Mouse (Mus musculus): ENCODE measurements around the gene Olfr1410.

The Olfr1410 gene

DNA sequence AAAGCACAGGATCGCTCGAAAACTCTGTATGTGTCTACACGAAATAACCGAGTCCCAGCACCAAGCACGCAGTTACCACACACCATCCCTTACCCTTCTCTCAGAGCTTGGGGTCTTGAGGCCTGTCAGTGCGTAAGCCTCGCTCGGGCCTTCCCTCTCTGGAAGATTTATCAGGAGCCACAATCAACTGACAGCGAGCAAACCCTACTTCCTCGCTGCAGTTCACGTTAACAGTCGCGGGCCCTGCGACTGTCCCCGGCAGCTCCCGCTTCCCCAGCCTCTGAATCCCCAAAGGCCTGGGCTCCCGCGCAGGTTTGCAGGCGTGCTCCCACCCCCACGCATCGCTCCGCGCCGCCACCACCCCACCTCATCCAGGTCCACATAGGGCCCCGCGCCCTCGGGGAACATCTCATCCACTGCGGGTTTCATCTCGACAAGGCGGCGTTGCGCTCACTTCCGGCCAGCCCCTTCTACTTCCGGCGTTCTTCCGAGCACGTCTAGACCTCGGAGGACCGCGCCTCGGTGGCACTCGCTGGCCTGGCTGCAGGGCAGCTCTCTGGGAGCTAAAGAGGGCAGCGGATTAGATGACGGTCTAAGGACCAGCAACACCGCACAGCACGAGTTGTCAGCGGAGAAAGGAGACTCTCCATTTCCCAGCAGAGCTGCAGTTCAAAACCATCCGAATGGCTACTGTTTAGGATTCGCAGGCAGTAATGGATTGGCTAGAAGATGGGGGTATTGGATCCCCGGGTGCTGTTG is 36.1 kb downstream of the Olfr1410 start, which contains the start of gene Cops9:
Gene Cops9 (minus strand): TSS at position 472 of the 759 bp plus-strand sequence.
- DNase-seq (ENCODE audit: low read depth) = peak; percentile 77

DNA sequence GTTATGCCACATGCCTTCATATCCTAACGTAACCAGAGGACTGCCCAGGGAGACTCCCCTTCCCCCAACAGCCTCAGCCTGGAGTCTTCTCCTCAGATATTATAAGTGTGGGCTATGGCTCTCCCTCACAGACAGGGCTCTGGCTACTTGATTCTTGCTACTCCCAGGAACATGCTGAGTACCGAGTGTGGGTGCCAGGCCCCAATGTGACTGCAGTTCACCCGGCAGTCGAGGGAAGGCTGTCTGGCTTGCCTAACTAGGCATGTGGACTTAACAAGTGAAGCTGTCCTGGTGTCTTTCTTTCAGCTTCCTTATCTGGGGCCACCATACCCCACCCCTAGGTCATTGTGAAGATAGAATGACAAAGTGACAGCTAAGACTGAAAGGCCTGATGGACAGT is 38.1 kb downstream of the Olfr1410 start:
- DNase-seq (ENCODE audit: low read depth) = no peak

DNA sequence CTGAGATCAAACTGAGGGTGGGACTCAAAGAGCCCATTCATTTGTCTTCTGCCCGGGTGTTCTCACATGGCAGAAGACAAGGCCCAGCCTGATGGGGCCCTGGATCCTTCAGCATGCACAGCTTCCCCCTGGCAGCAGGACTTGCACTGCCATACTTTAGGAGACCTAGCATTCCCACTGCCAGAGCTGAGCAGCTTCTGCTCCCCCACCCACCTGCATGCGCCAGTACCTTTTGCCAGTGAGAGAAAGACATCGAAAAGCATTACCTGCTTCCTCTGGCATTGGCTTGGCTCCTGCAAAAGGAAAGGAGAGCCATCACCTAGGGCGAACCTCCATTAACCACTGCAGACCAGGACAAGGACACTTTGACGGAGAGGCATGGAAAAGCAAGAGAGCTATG is 39.3 kb downstream of the Olfr1410 start:
- no peak for DNase-seq (ENCODE audit: low read depth)

DNA sequence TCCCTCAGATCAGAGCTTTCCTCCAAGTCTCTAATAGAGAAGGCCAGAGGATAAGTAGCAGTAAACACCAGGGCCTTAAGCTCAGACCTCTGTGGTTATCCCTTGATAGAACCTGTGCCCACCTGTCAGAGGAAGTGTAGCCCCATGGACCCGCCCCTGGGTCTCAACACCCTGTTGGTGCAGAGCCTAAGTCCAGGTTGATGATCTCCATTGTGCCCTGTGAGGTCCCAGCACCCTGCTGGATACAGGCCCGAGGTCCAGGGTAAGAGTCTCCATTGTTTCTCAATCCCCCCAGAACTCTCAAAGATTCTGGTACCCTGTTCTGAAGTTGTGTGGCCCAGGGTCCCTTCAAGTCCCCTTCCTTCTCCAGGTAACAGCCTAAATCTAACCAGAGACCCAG is 40.5 kb downstream of the Olfr1410 start:
- DNase-seq (ENCODE audit: low read depth) = no peak

DNA sequence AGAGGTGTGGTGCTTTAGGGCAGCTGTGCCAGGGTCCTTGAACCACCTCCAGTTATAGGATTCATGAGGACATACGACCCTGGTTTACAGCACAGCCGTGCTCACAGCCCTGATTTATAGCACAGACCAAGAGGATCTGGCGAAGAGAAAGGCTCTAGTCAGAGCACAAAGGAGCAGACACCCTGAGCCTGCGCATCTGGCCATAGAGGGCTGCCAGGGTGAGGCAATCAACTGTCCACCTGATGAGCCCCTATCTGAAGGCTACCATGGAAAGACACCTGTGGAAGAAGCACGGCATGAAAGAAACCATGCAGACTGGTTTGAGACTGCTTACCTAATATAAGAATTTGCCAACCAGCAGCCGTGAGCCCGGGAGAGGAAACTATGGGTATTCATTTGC is 41.0 kb downstream of the Olfr1410 start:
- no peak for DNase-seq (ENCODE audit: low read depth)

DNA sequence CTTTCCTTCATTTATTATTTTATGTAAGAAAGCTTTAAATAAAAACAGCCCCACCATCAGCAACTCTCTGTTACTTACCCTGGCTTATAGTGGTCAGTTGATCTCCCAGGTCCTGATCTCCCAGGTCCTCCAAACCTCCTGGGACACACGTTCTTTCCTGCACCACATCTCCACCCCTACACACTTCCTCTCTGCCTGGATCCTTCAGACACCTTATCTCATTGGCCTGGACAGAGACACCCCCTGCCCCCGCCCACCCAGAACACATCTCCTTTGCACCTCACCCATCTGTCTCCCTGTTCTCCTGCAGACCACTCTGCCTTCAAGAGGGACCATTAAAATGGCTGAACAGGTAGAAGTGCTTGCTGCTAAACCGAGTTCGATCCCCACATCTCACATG is 41.4 kb downstream of the Olfr1410 start:
- DNase-seq (ENCODE audit: low read depth) = no peak

DNA sequence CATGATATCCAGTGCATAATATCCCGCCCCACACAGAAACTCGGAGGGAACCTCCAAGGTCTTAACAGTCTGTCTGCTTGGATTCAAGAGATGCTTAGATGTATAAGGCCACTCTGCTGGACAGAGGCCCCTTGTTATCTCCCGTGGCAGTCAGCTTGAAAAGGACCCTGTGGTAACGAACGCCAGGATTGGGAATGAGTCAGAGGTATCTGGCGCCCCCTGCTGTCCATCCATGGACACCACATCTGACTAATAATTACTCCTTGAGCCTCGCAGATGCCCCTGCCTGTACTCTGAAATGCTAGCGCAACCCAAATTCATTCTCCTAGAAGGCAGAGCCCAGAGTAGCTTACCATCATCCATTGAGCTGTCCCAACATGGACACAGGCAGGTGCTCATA is 42.2 kb downstream of the Olfr1410 start:
- peak; percentile 75 for DNase-seq (ENCODE audit: low read depth)

DNA sequence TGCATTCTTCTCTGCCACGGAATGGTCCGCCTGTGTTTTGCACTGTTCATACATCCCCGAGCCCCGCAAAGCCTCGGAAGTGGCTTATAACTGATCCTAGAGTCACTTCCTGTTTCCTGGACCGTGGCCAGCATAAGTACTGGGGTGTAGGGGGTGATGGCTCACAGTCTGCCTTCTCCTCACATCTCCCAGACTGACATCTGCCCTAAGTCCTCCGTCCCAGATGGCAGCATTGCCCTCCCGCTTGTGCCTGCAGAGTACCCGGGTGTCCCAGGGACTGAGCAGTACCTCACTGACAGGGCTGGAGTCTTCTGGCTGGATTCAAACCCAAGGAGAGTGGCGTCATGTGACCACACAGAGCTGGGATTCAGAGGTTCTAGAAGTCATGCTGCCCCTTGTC is 42.6 kb downstream of the Olfr1410 start:
- DNase-seq (ENCODE audit: low read depth) = no peak

DNA sequence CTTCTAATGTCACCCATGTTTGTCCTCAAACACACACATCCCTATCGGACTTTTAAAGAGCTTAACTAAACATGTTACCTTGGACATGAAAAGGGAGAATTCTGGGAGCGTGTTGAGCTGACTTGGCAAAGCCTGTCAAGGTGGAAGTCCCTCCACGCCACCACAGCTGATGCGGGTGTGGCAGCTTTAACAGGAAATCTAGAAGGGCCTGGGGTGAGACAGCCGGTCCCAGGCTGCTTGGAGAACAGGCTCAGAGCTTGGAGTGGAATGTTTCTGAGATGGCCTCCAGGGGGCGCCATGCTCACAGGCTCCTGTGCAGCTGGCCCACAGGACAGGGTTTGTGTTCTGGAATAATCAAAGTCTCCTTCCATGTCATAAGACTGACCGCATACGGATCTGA is 43.1 kb downstream of the Olfr1410 start, which contains the start of gene Otos:
Gene Otos (minus strand): TSS at position 169 of the 400 bp plus-strand sequence.
- DNase-seq (ENCODE audit: low read depth) = peak; percentile 57

DNA sequence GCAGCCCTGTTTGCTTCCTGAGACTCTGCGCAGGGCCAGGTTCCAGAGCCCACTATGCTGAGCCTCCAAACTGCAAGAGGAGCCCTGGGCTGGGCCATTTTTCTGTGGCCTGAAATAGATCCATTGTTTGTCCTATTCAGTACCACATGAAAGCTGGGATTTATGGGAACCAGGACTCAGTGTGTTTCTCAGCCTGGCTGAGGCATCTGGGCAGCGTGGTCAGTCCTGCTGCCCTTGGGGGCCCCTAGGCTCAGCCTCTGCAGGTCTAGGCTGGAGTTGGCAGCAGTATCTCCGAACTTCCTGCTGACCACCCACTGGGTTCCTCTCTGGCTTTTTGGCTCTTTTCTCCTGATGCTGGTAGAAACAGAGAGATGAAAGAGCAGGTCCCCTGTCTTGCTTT is 45.9 kb downstream of the Olfr1410 start:
- no peak for DNase-seq (ENCODE audit: low read depth)

DNA sequence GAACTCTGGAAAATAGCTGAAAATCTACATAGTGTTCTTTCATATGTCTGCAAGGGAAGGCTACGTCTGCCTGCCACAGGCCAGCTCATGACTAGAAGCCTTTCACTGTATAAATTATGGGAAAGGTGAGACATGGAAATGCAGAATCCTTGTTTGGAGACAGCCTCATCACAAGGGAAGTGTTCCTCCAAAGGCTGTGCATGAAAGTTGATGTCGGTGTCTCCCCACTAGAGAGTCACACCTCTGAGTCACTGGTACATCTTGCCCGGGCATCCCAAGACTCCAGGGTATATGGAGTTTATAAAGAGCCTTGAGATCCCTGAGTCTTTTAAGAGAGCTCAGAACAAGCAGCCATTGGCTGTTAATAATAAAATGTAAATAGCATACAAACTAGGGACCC is 47.6 kb downstream of the Olfr1410 start:
- DNase-seq (ENCODE audit: low read depth) = no peak

DNA sequence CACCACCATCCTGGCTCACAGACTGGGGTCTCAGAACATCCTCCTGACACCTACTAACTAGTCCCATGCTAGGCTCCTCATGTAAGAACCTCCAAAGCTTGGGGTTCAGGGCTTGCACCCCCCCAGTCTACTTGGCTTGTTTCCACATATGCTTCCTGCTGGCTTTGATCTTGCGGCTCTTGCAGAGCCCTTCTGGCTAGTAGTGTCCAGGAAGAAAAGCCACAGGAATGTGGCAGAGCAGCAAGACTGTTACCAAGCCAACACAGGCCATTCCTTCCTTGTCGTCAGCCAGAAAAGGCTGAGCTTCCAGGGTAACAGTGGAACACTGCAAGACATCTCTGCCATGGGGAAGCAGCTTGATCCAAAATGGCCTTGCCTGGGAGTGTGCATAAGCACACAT is 49.1 kb downstream of the Olfr1410 start:
- no peak for DNase-seq (ENCODE audit: low read depth)

DNA sequence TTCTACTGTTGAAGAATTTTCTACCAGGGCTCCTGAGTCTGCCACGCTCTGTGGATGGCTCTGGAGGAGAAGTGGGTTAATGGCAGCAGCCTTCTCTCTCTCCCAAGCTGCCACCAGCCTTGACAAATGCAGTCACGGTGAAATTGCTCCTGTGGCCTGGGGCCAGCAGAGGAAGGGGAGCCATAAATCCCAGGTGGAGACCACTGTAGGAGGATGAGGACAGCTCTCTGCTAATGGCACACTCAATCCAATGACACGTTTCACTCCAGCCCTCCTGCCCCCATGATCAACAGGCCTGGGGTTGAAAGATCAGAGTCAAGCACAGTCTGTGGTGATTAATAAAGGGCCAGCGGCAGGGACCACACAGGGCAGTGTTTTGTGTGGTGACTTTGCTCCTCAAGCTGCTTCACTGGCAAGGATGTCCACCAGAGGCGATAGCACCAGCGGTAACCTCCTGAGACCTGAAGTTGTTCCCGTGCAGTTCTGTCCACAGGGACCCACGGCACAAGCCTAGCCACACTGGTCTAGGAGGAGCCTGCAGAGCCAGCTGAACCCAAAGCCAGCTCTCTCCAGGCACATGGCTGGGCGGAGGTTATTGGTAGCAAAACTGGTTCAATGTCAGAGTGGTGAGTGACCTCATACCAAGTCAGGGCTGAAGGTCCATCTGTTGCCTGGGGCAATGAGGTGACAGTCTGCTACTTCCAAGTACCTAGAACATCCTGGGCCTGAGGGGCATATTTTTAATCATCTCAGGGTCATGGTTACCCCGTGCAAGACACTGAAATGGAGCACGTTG is 51.6 kb downstream of the Olfr1410 start:
- DNase-seq (ENCODE audit: low read depth) = no peak

DNA sequence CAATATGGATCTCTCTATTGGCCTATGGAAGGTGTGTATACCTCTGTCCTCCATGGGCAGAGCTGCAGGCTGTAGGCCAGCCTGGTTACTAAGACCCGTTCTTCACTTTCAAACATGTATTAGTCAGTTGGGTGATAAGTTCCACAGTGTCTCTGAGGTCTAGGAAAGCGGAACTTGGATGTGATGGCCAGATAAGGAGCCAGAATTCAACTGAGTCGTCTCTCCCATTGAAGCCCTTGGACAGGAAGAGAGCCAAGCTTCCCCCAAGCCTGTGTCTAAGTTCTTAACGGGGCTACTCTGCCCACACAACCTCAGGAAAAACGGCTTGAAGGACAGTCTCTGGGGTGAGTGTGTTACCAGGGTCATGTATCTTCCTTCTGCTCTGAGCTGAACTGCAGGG is 53.8 kb downstream of the Olfr1410 start:
- DNase-seq (ENCODE audit: low read depth) = no peak
